Mouse (Mus musculus): ENCODE results near the gene Unk. TPM values are rescaled to one million over a fixed set of nuclear protein-coding genes. Genes with fewer than 3 reads are reported as not detected.

Unk gene
- polyA plus RNA-seq, 1 experiment from 2014 or later, result 24.9 TPM

DNA sequence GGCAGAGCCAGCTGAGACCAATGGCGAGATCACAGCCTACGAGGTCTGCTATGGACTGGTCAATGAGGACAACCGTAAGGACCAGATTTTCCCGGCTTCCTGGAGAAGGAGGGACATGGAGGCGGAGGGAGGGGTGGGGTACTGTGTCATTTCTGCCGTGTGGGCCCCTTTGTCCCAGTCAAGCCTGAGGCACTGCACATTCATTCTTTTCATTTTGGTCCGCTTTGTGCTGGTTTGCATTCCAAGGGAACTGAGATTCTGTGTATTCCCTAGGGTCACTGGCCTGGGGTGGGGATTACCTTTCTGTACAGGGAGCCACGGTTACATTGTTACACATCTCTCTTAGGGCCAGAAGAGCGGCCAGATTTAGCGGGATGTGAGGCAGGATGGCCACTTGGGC, 29.5 kb upstream of the Unk start:
- no peak for ATAC-seq
- DNase-seq (ENCODE audit: low read depth, low spot score), result no peak
- ChIA-PET CTCF (interaction anchor here (1.4 to 2.8 kb wide), 2 partner anchors 62 to 78 kb away, joined by 8 to 17 read pairs; no protein-coding TSS in a partner anchor), POLR2A (interaction anchor here (0.6 to 1.0 kb wide), 2 partner anchors 20 to 65 kb away, joined by 3 to 9 read pairs; no protein-coding TSS in a partner anchor)
- in situ Hi-C loops (cut with MboI; ENCODE audit: low pct_unique_long_range_greater_than_20kb), result no loop called here
- TF ChIP-seq CTCF (IDR thresholded peaks at IDR 0.05), result no peak
- no peaks in the 10 kb centered on the region for H3K27me3 ChIP-seq

DNA sequence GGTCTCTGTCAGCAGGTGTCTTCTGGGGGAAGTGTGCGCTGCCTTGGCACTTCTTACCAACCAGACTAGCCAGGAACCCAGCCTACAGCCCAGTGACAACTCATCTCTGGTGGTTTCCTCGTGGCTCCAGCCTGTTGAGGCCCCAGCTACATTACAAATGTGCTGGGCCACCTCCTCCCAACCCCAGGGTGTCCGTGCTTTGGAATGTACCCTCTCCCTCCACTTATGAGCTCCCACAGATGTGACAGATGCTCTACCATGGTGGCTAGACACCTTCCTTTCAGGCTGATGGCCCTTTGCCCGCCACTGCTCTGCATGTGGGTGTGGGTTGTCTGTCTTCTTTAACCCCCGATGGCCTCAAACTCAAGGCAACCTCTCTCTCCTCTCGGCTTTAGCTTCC, 28.4 kb upstream of the Unk start:
- TF ChIP-seq CTCF (IDR thresholded peaks at IDR 0.05), result no peak
- no peaks in the 10 kb centered on the region for H3K27me3 ChIP-seq
- DNase-seq (ENCODE audit: low read depth, low spot score) (no peak), ATAC-seq (no peak)
- CTCF ChIA-PET, result interaction anchor here (0.9 kb wide), 1 partner anchor 11 kb away, joined by 3 read pairs; the partner anchor contains the start of gene Galk1
- in situ Hi-C loops (cut with MboI; ENCODE audit: low pct_unique_long_range_greater_than_20kb), result no loop called here
- POLR2A ChIA-PET, result no interaction called here

DNA sequence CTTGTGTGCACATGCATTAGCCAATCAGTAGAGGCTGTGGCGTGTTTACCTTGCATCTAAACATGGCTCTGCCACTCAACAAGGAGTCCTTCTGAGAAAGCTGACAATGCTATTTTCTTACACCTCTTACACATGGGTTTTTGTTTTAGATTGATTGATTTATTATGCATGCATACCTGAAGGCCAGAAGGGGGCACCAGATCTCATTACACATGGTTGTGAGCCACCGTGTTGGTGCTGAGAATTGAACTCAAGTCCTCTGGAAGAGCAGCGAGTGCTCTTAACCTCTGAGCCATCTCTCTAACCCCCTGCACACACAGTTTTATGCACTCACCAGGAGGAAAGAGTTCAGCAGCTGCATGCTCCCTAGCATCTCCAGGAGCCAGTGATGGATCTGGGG, 27.2 kb upstream of the Unk start:
- CTCF ChIA-PET, result no interaction called here
- TF ChIP-seq CTCF (IDR thresholded peaks at IDR 0.05), result no peak
- no peaks in the 10 kb centered on the region for H3K27me3 ChIP-seq
- POLR2A ChIA-PET, result no interaction called here
- ATAC-seq (no peak), DNase-seq (ENCODE audit: low read depth, low spot score) (no peak)
- in situ Hi-C loops (cut with MboI; ENCODE audit: low pct_unique_long_range_greater_than_20kb), result no loop called here

DNA sequence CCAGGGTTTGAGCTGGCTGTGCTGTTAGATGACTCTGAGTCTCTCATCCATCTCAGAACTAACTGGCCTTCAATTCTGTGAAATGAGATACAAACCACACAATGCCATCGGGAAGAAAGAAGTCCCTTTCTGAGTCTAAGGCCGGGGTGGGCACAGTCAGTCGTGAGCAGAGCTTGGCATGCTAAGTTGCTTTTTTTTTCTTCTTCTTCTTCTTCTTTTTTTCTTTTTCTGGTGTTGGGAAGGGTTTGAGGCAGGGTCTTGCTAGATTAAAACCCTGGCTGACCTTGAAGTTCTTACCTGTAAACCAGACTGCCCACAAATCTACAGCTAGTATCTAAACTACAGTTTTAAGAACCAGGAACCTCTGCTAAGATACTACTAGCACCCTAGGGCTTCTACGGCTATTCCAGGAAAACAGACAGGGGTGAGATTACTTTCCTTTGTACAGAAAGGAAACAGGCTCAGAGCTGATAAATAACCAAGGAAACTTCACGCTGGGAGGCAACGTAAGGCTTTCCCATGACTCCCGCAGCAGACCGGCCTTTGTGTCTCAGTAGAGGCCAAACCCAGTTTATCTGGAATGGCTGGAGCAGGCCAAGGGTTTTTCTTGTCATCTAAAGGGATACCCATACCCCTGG, 25.8 kb upstream of the Unk start:
- CTCF ChIA-PET, result interaction anchor here (1.0 to 1.2 kb wide), 2 partner anchors 65 to 68 kb away, joined by 4 to 5 read pairs; no protein-coding TSS in a partner anchor
- in situ Hi-C loops (cut with MboI; ENCODE audit: low pct_unique_long_range_greater_than_20kb), result no loop called here
- ATAC-seq (no peak), DNase-seq (ENCODE audit: low read depth, low spot score) (no peak)
- no peaks in the 10 kb centered on the region for H3K27me3 ChIP-seq
- POLR2A ChIA-PET, result no interaction called here
- no peak for TF ChIP-seq CTCF (IDR thresholded peaks at IDR 0.05)

DNA sequence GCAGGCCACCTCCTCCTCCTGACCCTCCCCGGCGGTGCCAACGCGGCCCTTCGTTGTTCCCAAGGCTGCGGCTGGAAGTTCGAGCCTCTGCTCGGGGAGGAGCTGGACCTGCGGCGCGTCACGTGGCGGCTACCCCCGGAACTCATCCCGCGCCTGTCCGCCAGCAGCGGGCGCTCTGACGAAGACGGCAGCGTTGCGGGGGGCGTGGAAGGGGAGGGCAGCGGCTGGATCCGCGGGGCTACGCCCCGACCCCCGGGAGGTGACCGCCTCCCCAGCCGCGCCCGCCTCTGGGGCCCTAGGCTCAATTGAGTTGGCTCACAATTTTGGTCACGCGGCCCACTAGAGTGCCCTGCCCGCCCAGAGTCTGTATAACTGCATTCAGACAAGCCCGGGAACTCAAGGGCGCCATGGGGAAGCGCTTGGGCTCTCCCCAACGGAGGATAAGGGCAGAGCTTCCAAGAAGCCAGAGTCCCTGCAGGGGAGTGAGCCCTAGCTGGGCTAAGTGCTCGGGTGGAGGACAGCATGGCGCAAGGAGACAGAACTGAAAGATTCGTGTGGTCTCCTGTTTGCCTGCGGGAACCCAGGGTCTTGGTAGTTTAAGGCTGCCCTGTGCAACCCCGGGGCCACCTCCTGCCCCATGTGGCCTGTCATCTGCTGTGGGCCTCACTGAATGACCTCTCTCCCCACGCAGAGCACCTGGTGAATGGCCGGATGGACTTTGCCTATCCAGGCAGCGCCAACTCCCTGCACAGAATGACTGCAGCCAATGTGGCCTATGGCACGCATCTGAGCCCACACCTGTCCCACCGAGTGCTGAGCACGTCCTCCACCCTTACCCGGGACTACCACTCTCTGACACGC, 25.1 kb upstream of the Unk start:
- no peak for ATAC-seq
- H3K27me3 ChIP-seq, result no peaks in the 10 kb centered on the region
- CTCF ChIA-PET, result interaction anchor here (1.0 to 1.2 kb wide), 2 partner anchors 65 to 69 kb away, joined by 4 to 5 read pairs; no protein-coding TSS in a partner anchor
- in situ Hi-C loops (cut with MboI; ENCODE audit: low pct_unique_long_range_greater_than_20kb), result no loop called here
- no peak for TF ChIP-seq CTCF (IDR thresholded peaks at IDR 0.05)
- POLR2A ChIA-PET, result no interaction called here
- no peak for DNase-seq (ENCODE audit: low read depth, low spot score)

DNA sequence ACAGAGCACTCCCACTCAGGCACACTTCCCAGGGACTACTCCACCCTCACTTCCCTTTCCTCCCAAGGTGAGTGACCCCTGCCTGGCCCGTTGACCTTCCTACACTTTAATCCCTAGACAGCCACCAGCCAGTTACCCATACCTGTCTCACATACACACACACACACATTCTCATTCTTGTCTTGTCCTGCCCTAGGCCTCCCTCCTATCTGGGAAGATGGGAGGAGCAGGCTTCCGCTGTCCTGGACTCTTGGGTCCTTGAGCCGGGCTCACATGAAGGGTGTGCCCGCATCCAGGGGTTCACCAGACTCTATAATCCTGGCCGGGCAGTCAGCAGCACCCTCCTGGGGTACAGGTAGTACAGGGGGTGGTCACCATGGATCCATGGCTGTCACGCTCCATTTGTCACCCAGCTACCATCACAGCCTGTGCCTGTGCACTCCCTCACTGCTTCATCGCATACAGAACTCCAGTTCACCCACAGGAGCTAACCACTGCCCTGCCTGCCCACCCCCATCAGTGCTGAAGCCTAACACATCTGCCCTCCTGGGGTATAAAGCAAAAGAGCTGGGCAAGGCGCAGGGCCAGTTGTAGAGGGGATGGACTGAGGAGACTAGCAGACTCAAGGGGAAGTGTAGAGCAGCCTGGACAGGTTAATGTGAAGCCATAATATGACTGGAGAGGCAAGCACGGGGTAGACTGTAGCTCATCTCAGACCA, 24.3 kb upstream of the Unk start:
- no peaks in the 10 kb centered on the region for H3K27me3 ChIP-seq
- POLR2A ChIA-PET, result no interaction called here
- no peak for DNase-seq (ENCODE audit: low read depth, low spot score)
- CTCF ChIA-PET, result interaction anchor here (0.9 kb wide), 1 partner anchor 73 kb away, joined by 4 read pairs; the partner anchor contains the start of genes Recql5 and Sap30bp
- in situ Hi-C loops (cut with MboI; ENCODE audit: low pct_unique_long_range_greater_than_20kb), result no loop called here
- no peak for TF ChIP-seq CTCF (IDR thresholded peaks at IDR 0.05)
- ATAC-seq, result peak; percentile 10

DNA sequence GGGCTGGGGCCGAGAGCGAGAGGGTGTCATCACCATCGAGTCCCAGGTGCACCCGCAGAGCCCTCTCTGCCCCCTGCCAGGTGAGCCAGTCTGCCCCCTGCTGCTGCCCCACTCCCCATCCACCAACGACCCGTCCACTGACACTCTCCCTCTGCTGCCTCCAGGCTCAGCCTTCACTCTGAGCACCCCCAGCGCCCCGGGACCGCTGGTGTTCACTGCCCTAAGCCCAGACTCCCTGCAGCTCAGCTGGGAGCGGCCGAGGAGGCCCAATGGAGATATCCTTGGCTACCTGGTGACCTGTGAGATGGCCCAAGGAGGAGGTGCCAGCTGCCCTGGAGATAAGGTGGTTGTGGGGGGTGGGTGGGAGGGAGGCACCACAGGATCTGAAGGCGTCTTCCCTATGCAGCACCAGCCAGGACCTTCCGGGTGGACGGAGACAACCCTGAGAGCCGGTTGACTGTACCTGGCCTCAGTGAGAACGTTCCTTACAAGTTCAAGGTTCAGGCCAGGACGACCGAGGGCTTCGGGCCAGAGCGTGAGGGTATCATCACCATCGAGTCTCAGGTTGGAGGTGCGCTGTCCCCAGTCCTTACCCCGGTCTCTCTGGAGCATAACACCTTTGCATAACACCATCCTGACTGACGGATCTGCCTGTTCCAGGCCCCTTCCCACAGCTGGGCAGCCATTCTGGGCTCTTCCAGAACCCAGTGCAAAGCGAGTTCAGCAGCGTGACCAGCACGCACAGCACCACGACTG, 22.8 kb upstream of the Unk start:
- no peak for TF ChIP-seq CTCF (IDR thresholded peaks at IDR 0.05)
- ChIA-PET POLR2A (no interaction called here), CTCF (no interaction called here)
- no peak for ATAC-seq
- in situ Hi-C loops (cut with MboI; ENCODE audit: low pct_unique_long_range_greater_than_20kb), result no loop called here
- no peak for DNase-seq (ENCODE audit: low read depth, low spot score)
- H3K27me3 ChIP-seq, result no peaks in the 10 kb centered on the region

DNA sequence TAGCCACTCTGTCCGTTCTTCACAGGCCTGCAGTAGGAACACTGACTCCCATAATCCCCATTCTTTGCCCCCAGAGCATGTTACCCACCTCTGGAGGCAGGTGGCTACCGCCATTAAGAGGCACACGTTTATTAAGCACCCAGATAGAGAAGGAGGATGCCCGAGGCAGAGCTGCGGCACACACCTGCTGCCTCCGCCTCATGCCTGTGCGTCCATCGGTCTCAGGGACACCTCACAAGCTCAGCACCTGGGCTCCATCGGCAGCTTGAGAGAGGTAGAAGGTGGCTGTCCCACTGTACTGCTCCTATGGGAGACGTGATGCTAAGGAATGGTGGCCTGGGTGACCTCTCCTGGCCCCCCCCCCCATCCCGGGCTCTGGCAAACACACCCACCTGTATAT, 21.7 kb upstream of the Unk start:
- ChIA-PET CTCF (no interaction called here), POLR2A (interaction anchor here (0.6 kb wide), 2 partner anchors 12 to 20 kb away, joined by 3 to 9 read pairs; no protein-coding TSS in a partner anchor)
- DNase-seq (ENCODE audit: low read depth, low spot score) (no peak), ATAC-seq (no peak)
- TF ChIP-seq CTCF (IDR thresholded peaks at IDR 0.05), result no peak
- in situ Hi-C loops (cut with MboI; ENCODE audit: low pct_unique_long_range_greater_than_20kb), result no loop called here
- no peaks in the 10 kb centered on the region for H3K27me3 ChIP-seq

DNA sequence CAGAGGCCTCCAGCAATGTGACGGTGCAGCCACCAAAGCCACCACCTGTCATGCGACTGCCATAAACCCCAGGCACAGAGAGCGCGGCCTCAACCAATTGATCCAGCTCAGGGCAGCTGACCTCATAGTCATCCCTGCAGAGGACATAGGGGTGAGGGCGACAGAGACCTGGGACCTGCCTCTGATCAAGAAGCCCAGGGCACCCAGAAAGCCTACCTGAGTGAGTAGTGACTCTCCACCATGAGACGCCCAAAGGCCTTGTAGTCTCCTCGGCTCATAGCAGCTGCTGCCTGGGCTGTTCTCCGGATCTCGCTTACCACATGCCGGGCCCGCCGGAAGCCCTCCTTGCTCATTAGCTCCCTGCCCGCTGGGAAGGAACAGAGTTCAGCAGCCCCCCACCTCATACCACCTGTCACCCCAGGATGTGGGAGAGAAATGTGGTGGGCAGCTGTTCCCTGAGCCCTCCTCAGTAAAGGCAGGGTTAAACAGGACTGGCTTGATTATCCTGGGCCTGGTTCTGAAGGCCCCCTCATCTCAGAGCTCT, 21.2 kb upstream of the Unk start:
- ChIA-PET CTCF (no interaction called here), POLR2A (interaction anchor here (0.6 kb wide), 2 partner anchors 12 to 21 kb away, joined by 3 to 9 read pairs; no protein-coding TSS in a partner anchor)
- no peaks in the 10 kb centered on the region for H3K27me3 ChIP-seq
- no peak for TF ChIP-seq CTCF (IDR thresholded peaks at IDR 0.05)
- DNase-seq (ENCODE audit: low read depth, low spot score), result no peak
- in situ Hi-C loops (cut with MboI; ENCODE audit: low pct_unique_long_range_greater_than_20kb), result no loop called here
- no peak for ATAC-seq

DNA sequence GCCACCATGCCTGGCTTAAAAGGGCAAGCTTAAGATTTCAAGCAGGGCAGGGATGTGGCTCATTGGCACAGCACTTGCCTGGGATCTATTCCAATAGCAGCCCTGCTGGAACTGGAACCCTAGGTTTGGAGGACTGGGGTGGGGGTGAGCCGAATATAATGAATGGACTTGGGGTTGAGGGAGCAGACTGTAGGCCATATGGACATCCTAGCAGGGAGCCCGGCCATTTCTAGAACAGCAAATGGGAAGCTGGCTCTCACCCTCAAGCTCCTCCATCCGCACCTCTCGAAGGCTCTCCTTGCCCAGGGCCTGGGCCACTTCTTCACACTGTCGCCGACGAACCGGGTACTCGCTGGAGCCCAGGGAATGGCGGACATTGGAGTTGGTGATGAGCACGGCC, 20.5 kb upstream of the Unk start:
- ChIA-PET CTCF (no interaction called here), POLR2A (no interaction called here)
- no peak for TF ChIP-seq CTCF (IDR thresholded peaks at IDR 0.05)
- DNase-seq (ENCODE audit: low read depth, low spot score) (no peak), ATAC-seq (no peak)
- no peaks in the 10 kb centered on the region for H3K27me3 ChIP-seq
- in situ Hi-C loops (cut with MboI; ENCODE audit: low pct_unique_long_range_greater_than_20kb), result no loop called here

Measured in Patski (cell line).